Mouse (Mus musculus): Measurements from ENCODE around the gene Vasp. TPM values are rescaled to one million over a fixed set of nuclear protein-coding genes. Genes with fewer than 3 reads are reported as not detected.

The Vasp gene
- polyA plus RNA-seq (2012; rRNA removed), result 183 and 517 TPM in 2 replicates

- H3K36me3 ChIP-seq (ENCODE audit: control insufficient read depth, insufficient read depth, low read length), result peaks cover 10% of the 10 kb centered on the region
Measured at GRCm38 (mm10) chr7:19271238-19272172, at the start of gene Vasp. TSS of gene Vasp (minus strand) at chr7:19271817.

GRCm38 (mm10) chr7:19320637-19321036, 49.0 kb upstream of the Vasp start:
- Histone ChIP-seq H3K4me1 (ENCODE audit: control insufficient read depth, insufficient read depth, insufficient read length, low read length) (peaks cover 22% of the 10 kb centered on the region), H3K27ac (ENCODE audit: insufficient read depth, low read depth, low read length) (no peak overlapping the region), H3K27me3 (ENCODE audit: control insufficient read depth, insufficient read depth, low read length) (no peaks in the 10 kb centered on the region; the same call in 1 of the 2 replicates), H3K4me3 (ENCODE audit: low read depth, low read length) (no peak overlapping the region), H3K36me3 (ENCODE audit: control insufficient read depth, insufficient read depth, low read length) (no peaks in the 10 kb centered on the region)
- no peak for TF ChIP-seq CTCF (IDR thresholded peaks at IDR 0.05; ENCODE audit: extremely low read depth, insufficient read length, insufficient replicate concordance, low read depth, low read length)
- no peak for TF ChIP-seq POLR2A (IDR thresholded peaks at IDR 0.05; ENCODE audit: low read depth, low read length)
- 23% methylated on average over 7 of the region's 7 CpGs for WGBS

More at GRCm38 (mm10) chr7:19271238-19272172, at the start of gene Vasp:
- Histone ChIP-seq H3K4me1 (ENCODE audit: control insufficient read depth, insufficient read depth, insufficient read length, low read length) (peaks cover 20% of the 10 kb centered on the region), H3K27me3 (ENCODE audit: control insufficient read depth, insufficient read depth, low read length) (no peaks in the 10 kb centered on the region), H3K4me3 (ENCODE audit: low read depth, low read length) (peak within 1 kb of the TSS; percentile 95), H3K27ac (ENCODE audit: insufficient read depth, low read depth, low read length) (peak within 1 kb of the TSS; percentile 96)
- under 1% methylated on average over 62 of the region's 62 CpGs for WGBS
- TF ChIP-seq CTCF (IDR thresholded peaks at IDR 0.05; ENCODE audit: extremely low read depth, insufficient read length, insufficient replicate concordance, low read depth, low read length) (no peak), POLR2A (IDR thresholded peaks at IDR 0.05; ENCODE audit: low read depth, low read length) (peak; percentile 98)

DNA sequence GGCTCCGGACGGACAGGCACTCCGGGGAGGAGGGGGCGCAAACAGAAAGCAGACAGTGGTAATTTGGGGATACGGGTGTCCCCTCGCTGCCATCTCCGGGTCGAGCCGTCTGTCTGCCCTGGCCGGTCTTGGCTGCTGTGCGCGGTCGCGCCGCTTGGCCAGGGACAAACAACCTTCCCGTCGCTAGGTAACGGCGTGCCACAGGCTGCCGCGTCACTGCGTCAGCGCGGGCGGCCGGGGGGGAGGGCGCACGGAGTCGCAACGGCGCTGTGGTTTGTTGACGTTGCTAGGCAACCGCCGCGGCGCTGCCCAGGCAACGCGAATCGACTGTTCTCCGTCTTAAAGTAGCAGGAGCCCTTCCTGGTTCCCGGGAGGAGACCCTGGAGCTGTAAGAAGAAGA, 48.3 kb upstream of the Vasp start:
- TF ChIP-seq CTCF (IDR thresholded peaks at IDR 0.05; ENCODE audit: extremely low read depth, insufficient read length, insufficient replicate concordance, low read depth, low read length), result no peak
- no peak for TF ChIP-seq POLR2A (IDR thresholded peaks at IDR 0.05; ENCODE audit: low read depth, low read length)
- H3K36me3 ChIP-seq (ENCODE audit: control insufficient read depth, insufficient read depth, low read length), result no peaks in the 10 kb centered on the region
- WGBS, result under 1% methylated on average over 41 of the region's 41 CpGs
- no peaks in the 10 kb centered on the region; the same call in 1 of the 2 replicates for H3K27me3 ChIP-seq (ENCODE audit: control insufficient read depth, insufficient read depth, low read length)
- H3K27ac ChIP-seq (ENCODE audit: insufficient read depth, low read depth, low read length), result no peak overlapping the region
- peak overlapping the region; percentile 59 for H3K4me3 ChIP-seq (ENCODE audit: low read depth, low read length)
- peaks cover 22% of the 10 kb centered on the region for H3K4me1 ChIP-seq (ENCODE audit: control insufficient read depth, insufficient read depth, insufficient read length, low read length)

- Histone ChIP-seq H3K4me1 (ENCODE audit: control insufficient read depth, insufficient read depth, insufficient read length, low read length) (peaks cover 22% of the 10 kb centered on the region), H3K4me3 (ENCODE audit: low read depth, low read length) (peak overlapping the region; percentile 59), H3K36me3 (ENCODE audit: control insufficient read depth, insufficient read depth, low read length) (no peaks in the 10 kb centered on the region), H3K27me3 (ENCODE audit: control insufficient read depth, insufficient read depth, low read length) (no peaks in the 10 kb centered on the region; the same call in 1 of the 2 replicates), H3K27ac (ENCODE audit: insufficient read depth, low read depth, low read length) (no peak overlapping the region)
- WGBS, result 21% methylated on average over 9 of the region's 9 CpGs
- TF ChIP-seq CTCF (IDR thresholded peaks at IDR 0.05; ENCODE audit: extremely low read depth, insufficient read length, insufficient replicate concordance, low read depth, low read length), result no peak
- TF ChIP-seq POLR2A (IDR thresholded peaks at IDR 0.05; ENCODE audit: low read depth, low read length), result no peak
Measured at GRCm38 (mm10) chr7:19319458-19319857, 47.8 kb upstream of the Vasp start.

- Histone ChIP-seq H3K27me3 (ENCODE audit: control insufficient read depth, insufficient read depth, low read length) (no peaks in the 10 kb centered on the region; the same call in 1 of the 2 replicates), H3K36me3 (ENCODE audit: control insufficient read depth, insufficient read depth, low read length) (no peaks in the 10 kb centered on the region), H3K27ac (ENCODE audit: insufficient read depth, low read depth, low read length) (no peak overlapping the region), H3K4me1 (ENCODE audit: control insufficient read depth, insufficient read depth, insufficient read length, low read length) (peaks cover 22% of the 10 kb centered on the region), H3K4me3 (ENCODE audit: low read depth, low read length) (no peak overlapping the region)
- WGBS, result 77% methylated on average over 7 of the region's 7 CpGs
- TF ChIP-seq POLR2A (IDR thresholded peaks at IDR 0.05; ENCODE audit: low read depth, low read length), result no peak
- TF ChIP-seq CTCF (IDR thresholded peaks at IDR 0.05; ENCODE audit: extremely low read depth, insufficient read length, insufficient replicate concordance, low read depth, low read length), result no peak
Measured at GRCm38 (mm10) chr7:19318676-19319075, 47.1 kb upstream of the Vasp start.

GRCm38 (mm10) chr7:19318201-19318600, 46.6 kb upstream of the Vasp start:
- H3K4me3 ChIP-seq (ENCODE audit: low read depth, low read length), result no peak overlapping the region
- no peak overlapping the region for H3K27ac ChIP-seq (ENCODE audit: insufficient read depth, low read depth, low read length)
- no peak for TF ChIP-seq POLR2A (IDR thresholded peaks at IDR 0.05; ENCODE audit: low read depth, low read length)
- TF ChIP-seq CTCF (IDR thresholded peaks at IDR 0.05; ENCODE audit: extremely low read depth, insufficient read length, insufficient replicate concordance, low read depth, low read length), result no peak
- H3K36me3 ChIP-seq (ENCODE audit: control insufficient read depth, insufficient read depth, low read length), result no peaks in the 10 kb centered on the region
- H3K4me1 ChIP-seq (ENCODE audit: control insufficient read depth, insufficient read depth, insufficient read length, low read length), result peaks cover 22% of the 10 kb centered on the region
- WGBS, result 71% methylated on average over 2 of the region's 2 CpGs
- H3K27me3 ChIP-seq (ENCODE audit: control insufficient read depth, insufficient read depth, low read length), result no peaks in the 10 kb centered on the region; the same call in 1 of the 2 replicates

Measured in small intestine, adult 2 months (tissue).